Mouse (Mus musculus) bone marrow macrophage, adult 2 months (primary cell): ENCODE measurements around the gene Cyth1.

Experiments used
- CTCF ChIP-seq: IDR thresholded peaks from 2 replicates; pipeline ENCODE4 v1.5.1; 2012; ENCODE audit warnings: low read depth, mild to moderate bottlenecking, low read length, moderate library complexity
- POLR2A ChIP-seq: IDR thresholded peaks from 2 replicates; pipeline ENCODE4 v1.6.1; 2012; ENCODE audit warnings: mild to moderate bottlenecking, low read depth, low read length, borderline replicate concordance

DNA sequence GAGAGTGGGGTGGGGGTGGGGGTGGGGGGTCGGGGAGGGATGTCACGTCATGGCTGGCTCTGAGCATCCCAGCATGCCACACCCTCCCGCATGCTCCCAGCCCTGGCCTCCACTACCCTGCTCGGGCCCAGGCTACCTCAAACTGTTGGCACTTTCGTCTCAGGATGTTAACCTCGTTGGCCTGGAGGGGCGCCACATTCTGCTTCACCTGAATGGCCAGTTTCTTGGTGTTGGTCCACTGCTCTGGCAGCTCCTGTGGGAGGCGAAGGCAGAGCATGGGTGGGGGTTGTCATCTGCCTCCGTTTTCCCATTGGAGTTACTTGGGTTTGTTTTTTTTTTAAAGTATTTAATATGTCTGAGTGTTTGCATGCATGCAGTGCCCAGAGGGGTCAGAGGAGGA is 147.3 kb downstream of the Cyth1 start:
- no peak for TF ChIP-seq POLR2A
- TF ChIP-seq CTCF = no peak
